Mouse (Mus musculus) heart, embryonic 11.5 days (tissue): ENCODE data around the gene Ifnlr1. TPM values are rescaled to one million over a fixed set of nuclear protein-coding genes. Genes with fewer than 3 reads are reported as not detected.
"Not testable (repeated sequence)": the region's sequence is repeated elsewhere in the genome, so short reads cannot be mapped to it uniquely, and the experiment has no call there.

Source experiments
- ATAC-seq: fragments of 200-750 bp; cut with Nextera tagmentation; replicated peaks from 2 replicates; pipeline ENCODE4 v1.8.0; 2017; ENCODE audit warnings: moderate library complexity; ENCODE audit not compliant: insufficient number of reproducible peaks, low FRiP score, low TSS enrichment
- H3K27ac ChIP-seq: fragments of 300-500 bp; sonication (generic); 2 replicates; pipeline ENCODE4 v1.5.1; 2014; ENCODE audit warnings: mild to moderate bottlenecking, low read depth, low read length
- H3K27me3 ChIP-seq: fragments of 300-500 bp; sonication (generic); 2 replicates; pipeline ENCODE4 v1.6.1; 2014; ENCODE audit warnings: mild to moderate bottlenecking, low read length, mixed read lengths; ENCODE audit not compliant: control insufficient read depth, insufficient read depth
- H3K36me3 ChIP-seq: fragments of 300-500 bp; sonication (generic); 2 replicates; pipeline ENCODE4 v1.6.1; 2014; ENCODE audit warnings: mild to moderate bottlenecking, low read length, moderate library complexity, mixed read lengths; ENCODE audit not compliant: control insufficient read depth, insufficient read depth
- H3K4me1 ChIP-seq: fragments of 300-500 bp; sonication (generic); 2 replicates; pipeline ENCODE4 v1.6.1; 2014; ENCODE audit warnings: low read length; ENCODE audit not compliant: control insufficient read depth, insufficient read depth
- H3K4me2 ChIP-seq: fragments of 300-500 bp; sonication (generic); 2 replicates; pipeline ENCODE4 v1.6.1; 2014; ENCODE audit warnings: mild to moderate bottlenecking, moderate library complexity
- H3K4me3 ChIP-seq: fragments of 300-500 bp; sonication (generic); 2 replicates; pipeline ENCODE4 v1.5.1; 2014; ENCODE audit warnings: low read depth, low read length
- H3K9ac ChIP-seq: fragments of 300-500 bp; sonication (generic); 2 replicates; pipeline ENCODE4 v1.6.1; 2014; ENCODE audit warnings: mild to moderate bottlenecking, low read depth, low read length, moderate library complexity
- H3K9me3 ChIP-seq: fragments of 300-500 bp; sonication (generic); replicated peaks from 2 replicates; pipeline ENCODE4 v1.6.1; 2016; ENCODE audit warnings: low read length; ENCODE audit not compliant: control insufficient read depth
- WGBS: fragments of 180-500 bp; shearing (Covaris S2); extraction: QIAGEN DNeasy Blood & Tissue Kit; methylation state at CpG from one replicate; pipeline ENCODE4 v1.1.7; 2014; ENCODE audit not compliant: insufficient replicate concordance; 5-methylcytosine and 5-hydroxymethylcytosine counted together
- polyA plus RNA-seq: library from polyadenylated mRNA; unstranded; fragments of >200 nt; fragmentation: Nextera tagmentation; extraction: Ambion mirVana; gene quantifications from 2 replicates; pipeline ENCODE4 v1.2.1, GENCODE M21; 2014

Gene Ifnlr1
- 0.17 and 0.20 TPM in 2 replicates for polyA plus RNA-seq

DNA sequence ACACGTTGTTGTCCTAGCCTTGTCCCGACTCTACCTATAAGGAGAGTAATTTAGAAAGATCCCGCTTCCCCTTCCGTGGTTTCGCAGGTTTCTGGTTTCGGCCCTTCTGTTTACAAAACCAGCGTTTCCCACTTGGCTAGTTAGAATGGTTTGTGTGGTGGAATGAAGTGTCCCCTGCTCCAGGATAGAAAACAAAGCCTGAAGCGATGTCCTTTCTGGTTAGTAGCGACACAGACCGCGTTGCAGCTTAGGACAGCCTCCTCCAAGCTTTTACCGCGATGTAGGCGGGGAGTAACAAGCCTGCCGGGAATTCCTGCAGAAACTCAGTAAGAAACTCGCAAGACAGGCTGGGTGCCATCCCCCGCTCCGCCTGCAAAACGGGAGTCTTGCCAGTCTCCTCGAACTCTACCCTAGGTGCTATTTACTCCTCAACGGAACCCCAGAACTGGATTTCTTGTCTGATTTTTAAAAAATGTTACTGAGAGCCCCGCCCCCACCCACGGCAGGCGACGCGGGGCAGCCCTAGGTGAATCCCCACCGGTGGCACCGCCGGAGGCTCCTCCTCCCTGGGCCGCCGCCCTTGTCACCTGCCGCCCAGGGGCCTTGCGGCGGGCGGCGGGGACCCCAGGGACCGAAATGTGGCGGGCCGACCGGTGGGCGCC is at the start of gene Ifnlr1:
TSS of gene Ifnlr1 (plus strand) at position 382 of the 662 bp plus-strand sequence.
- no peak within 1 kb of the TSS for H3K27ac ChIP-seq
- no peak for ATAC-seq
- H3K27me3 ChIP-seq = peaks cover 40% of the 10 kb centered on the region

DNA sequence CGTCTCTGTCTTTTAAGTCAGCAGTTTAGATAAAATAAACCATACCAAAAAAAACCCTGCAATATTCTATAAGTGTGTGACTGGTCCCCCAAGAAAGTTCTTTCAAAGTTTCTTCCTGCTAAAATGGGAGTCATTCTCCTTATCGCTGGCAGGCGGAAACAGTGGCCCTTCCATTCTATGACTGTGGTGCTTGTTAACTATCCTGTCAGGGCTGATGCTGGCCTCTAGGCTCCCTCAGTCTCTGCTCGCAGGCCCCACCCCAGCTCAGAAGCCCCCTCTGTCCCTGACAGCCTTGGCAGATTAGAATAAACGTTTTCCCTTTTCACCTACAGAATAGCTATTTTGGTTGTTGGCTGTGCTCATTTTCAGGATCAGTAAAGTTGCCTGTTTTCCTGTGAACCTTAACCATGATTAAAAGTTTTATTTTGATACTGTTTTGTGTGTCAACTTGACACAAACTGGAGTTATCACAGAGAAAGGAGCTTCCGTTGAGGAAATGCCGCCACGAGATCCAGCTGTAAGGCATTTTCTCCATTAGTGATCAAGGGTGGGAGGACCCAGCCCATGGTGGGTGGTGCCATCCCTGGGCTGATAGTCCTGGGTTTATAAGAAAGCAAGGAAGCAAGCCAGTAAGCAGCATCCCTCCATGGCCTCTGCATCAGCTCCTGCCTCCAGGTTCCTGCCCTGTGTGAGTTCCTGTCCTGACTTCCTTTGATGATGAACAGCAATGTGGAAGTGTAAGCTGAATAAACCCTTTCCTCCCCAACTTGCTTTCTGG is 44.6 kb upstream of the Ifnlr1 start:
- not testable (repeated sequence) for H3K9ac ChIP-seq, H3K4me2 ChIP-seq, H3K27ac ChIP-seq, H3K27me3 ChIP-seq, H3K9me3 ChIP-seq, H3K36me3 ChIP-seq, H3K4me3 ChIP-seq, ATAC-seq
- WGBS = 71% methylated on average over 8 of the region's 8 CpGs
- H3K4me1 ChIP-seq = peaks cover 16% of the 10 kb centered on the region

More for the DNA sequence above, at the start of gene Ifnlr1:
- Histone ChIP-seq H3K4me1 (0 out of 2 replicates have a peak, but pooled peaks cover 6% of the 10 kb centered on the region), H3K4me2 (peak within 1 kb of the TSS; percentile 99), H3K9ac (peak within 1 kb of the TSS; percentile 77), H3K9me3 (no peaks in the 10 kb centered on the region), H3K4me3 (peak within 1 kb of the TSS; percentile 74), H3K36me3 (no peaks in the 10 kb centered on the region)
- WGBS = 1% methylated on average over 41 of the region's 41 CpGs

DNA sequence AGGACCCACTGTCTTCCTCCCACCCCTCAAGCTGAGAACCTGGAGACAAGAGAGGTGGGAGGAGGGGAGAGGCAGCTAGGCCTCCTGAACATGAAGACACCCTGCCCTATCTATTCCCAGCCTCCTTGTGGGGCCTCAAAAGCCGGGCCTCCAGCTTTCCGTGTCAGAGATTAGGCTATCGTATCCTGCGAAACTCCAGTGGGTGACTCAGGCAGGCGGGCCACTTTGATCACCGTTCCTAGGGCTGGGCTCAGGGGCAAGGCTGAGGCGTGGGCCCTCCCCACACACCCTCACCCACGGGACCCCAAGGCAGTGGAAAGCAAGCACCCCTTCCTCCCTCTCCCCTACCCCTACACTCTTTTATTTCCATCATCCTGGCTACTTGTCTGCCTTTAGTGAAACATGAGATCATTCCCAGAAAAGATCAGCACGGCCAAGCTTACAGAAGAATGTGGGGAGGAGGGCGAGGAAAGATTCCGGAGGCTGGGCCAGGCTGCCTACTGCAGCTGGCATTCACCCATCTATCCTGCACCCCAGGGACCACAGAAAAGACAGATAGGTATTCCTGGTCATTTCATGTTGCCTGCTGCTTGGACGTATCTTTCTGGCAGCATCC is 41.0 kb upstream of the Ifnlr1 start:
- no peak overlapping the region for H3K4me3 ChIP-seq
- peaks cover 2% of the 10 kb centered on the region; the same call in 1 of the 2 replicates for H3K27me3 ChIP-seq
- 17% methylated on average over 12 of the region's 12 CpGs for whole genome bisulfite sequencing
- H3K9ac ChIP-seq = peak overlapping the region; percentile 34; the same call in 1 of the 2 replicates
- peak overlapping the region; percentile 48 for H3K27ac ChIP-seq
- no peaks in the 10 kb centered on the region for H3K9me3 ChIP-seq
- peaks cover 16% of the 10 kb centered on the region for H3K4me1 ChIP-seq
- peak overlapping the region; percentile 43 for H3K4me2 ChIP-seq
- ATAC-seq = peak; percentile 76
- no peaks in the 10 kb centered on the region for H3K36me3 ChIP-seq

DNA sequence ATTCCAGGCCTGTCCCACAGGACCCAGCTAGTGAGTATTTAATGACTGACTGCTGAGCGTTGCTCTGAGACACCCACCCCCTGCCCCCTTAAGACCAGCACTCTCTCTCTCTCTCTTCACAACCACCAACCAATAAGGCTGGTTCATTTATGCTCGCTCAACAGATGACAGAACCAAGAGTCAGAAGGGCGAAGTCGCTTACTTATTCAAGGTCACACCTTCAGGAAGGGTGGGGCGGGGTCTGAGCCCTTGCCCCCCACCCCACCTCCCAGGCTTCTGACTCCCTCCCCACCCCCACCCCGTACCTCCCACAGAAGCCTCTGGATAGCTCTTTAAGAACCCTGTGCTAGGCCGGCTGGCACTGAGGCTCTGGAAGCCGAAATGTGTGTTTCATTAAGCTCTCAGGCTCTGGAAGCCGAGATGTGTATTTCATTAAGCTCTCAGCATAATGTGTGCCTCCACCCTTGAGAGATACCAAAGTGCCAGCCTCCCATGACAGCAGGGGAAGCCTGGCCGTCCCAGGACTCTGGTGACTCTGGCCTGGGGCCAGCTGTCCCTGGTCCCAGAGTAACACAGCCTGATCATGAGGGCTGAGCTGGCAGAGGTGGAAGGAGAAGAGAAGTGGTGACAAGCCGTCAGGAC is 33.0 kb upstream of the Ifnlr1 start:
- WGBS = 33% methylated on average over 11 of the region's 11 CpGs
- Histone ChIP-seq H3K9ac (peak overlapping the region; percentile 25; the same call in 1 of the 2 replicates), H3K4me3 (no peak overlapping the region), H3K4me1 (peaks cover 40% of the 10 kb centered on the region), H3K4me2 (peak overlapping the region; percentile 37), H3K27ac (peak overlapping the region; percentile 76), H3K9me3 (no peaks in the 10 kb centered on the region), H3K36me3 (no peaks in the 10 kb centered on the region), H3K27me3 (peaks cover 2% of the 10 kb centered on the region; the same call in 1 of the 2 replicates)
- ATAC-seq = peak; percentile 57

DNA sequence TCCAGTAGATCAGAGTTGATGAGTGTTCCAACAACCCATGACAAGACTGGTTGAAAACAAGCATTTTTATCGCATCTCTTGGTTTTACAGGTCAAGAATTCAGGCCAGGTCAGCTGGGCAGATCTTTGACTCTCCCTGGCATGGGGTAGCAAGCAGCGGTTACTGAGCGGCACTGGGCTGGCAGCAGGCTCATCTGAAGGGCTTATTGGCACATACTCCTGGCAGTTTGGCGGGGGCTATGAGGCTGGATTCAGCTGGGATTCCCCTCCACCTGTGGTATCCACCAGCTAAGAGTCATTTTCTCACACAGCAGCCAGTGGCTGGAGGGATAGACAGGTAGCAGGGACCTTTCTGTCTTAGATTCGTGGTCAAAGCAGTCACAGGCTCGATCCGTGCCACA is 32.1 kb upstream of the Ifnlr1 start:
- Histone ChIP-seq H3K4me2 (no peak overlapping the region), H3K9me3 (no peaks in the 10 kb centered on the region), H3K4me3 (no peak overlapping the region), H3K9ac (no peak overlapping the region), H3K27ac (no peak overlapping the region; the same call in 1 of the 2 replicates), H3K27me3 (no peaks in the 10 kb centered on the region; the same call in 1 of the 2 replicates), H3K36me3 (no peaks in the 10 kb centered on the region), H3K4me1 (peaks cover 49% of the 10 kb centered on the region)
- WGBS = 93% methylated on average over 7 of the region's 7 CpGs
- ATAC-seq = no peak

DNA sequence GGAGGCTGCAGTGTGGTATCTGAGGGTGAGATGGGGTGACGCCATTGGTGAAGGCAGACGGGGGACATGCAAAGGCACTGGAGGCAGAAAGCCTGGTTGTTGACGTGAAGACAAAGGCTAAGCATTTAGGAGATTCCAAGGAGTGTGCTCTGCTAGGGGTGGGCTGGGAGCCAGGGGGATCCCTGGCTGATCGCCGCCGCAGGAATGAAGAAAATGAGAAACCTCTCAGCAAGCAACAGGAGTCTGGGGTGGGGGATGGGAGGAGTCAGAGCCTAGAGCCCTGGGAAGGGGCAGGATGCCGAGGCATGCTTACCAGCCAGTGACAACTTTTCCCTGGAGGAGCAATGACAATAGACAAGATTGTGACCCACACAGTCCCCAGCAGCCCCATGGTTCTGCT is 30.6 kb upstream of the Ifnlr1 start:
- Histone ChIP-seq H3K27me3 (no peaks in the 10 kb centered on the region), H3K36me3 (no peaks in the 10 kb centered on the region), H3K27ac (no peak overlapping the region), H3K4me3 (no peak overlapping the region), H3K4me1 (peaks cover 55% of the 10 kb centered on the region), H3K9ac (no peak overlapping the region), H3K9me3 (no peaks in the 10 kb centered on the region), H3K4me2 (no peak overlapping the region)
- WGBS = 20% methylated on average over 7 of the region's 7 CpGs
- no peak for ATAC-seq

DNA sequence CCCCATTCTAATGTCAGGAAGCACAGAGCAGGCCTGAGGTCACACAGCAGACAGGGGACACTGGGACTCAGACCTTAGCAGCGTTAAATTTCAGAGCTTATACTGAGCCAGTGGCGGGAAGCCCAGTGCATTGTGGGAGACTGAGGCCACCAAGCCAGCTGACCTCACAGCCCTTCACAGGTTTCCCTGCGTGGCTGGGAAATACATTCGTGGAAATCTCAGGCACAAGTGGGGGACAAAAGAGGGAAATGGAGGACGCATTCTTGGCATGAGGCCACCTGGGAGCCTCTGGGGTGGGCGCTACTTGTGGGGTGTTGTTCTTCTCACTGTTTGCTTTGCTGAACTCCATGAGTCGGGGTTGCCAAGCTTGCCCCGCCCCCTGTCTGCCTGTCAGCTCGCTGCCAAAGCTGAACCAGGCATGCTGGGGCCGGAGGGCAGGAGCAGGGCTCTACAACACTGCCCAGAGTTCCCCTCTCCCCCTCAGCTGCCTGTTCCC is 29.9 kb upstream of the Ifnlr1 start:
- Histone ChIP-seq H3K4me3 (no peak overlapping the region), H3K4me2 (no peak overlapping the region), H3K27me3 (no peaks in the 10 kb centered on the region), H3K4me1 (peaks cover 59% of the 10 kb centered on the region), H3K9me3 (no peaks in the 10 kb centered on the region), H3K36me3 (no peaks in the 10 kb centered on the region), H3K27ac (peak overlapping the region; percentile 57), H3K9ac (no peak overlapping the region)
- WGBS = 27% methylated on average over 10 of the region's 10 CpGs
- ATAC-seq = no peak

DNA sequence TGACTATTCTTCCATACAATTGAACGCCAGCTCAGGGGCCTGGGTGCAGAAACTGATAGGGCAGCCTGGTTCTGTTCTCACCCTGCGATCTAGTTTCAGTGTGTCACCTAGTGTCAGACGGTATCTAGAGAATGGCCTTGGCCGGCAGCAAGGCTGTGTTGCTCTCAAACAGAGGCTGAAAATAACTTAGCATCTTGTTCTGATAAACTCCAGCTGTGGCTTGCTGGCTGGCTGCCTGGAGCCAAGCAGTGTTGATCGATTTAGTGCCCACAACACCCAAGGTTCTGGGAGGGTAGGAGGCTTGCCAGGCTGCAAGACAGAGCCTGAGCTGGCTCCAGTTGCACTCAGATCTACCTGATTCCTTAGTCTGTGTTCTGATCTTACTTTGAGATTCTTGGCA is 27.6 kb upstream of the Ifnlr1 start:
- ATAC-seq = no peak
- no peak overlapping the region for H3K9ac ChIP-seq
- no peaks in the 10 kb centered on the region for H3K36me3 ChIP-seq
- 16% methylated on average over 5 of the region's 5 CpGs for WGBS
- H3K4me1 ChIP-seq = peaks cover 52% of the 10 kb centered on the region
- peak overlapping the region; percentile 58 for H3K27ac ChIP-seq
- no peaks in the 10 kb centered on the region; the same call in 1 of the 2 replicates for H3K27me3 ChIP-seq
- no peak overlapping the region for H3K4me3 ChIP-seq
- 0 out of 2 replicates have a peak overlapping the region, but pooled peaks have one; percentile 7 for H3K4me2 ChIP-seq
- H3K9me3 ChIP-seq = no peaks in the 10 kb centered on the region
